Mouse (Mus musculus): ENCODE data around the gene Epb42.
A peak's percentile ranks its signal among the peaks of the same experiment; 100 is the strongest.
"Not testable (repeated sequence)": the region's sequence is repeated elsewhere in the genome, so short reads cannot be mapped to it uniquely, and the experiment has no call there.

The Epb42 gene

DNA sequence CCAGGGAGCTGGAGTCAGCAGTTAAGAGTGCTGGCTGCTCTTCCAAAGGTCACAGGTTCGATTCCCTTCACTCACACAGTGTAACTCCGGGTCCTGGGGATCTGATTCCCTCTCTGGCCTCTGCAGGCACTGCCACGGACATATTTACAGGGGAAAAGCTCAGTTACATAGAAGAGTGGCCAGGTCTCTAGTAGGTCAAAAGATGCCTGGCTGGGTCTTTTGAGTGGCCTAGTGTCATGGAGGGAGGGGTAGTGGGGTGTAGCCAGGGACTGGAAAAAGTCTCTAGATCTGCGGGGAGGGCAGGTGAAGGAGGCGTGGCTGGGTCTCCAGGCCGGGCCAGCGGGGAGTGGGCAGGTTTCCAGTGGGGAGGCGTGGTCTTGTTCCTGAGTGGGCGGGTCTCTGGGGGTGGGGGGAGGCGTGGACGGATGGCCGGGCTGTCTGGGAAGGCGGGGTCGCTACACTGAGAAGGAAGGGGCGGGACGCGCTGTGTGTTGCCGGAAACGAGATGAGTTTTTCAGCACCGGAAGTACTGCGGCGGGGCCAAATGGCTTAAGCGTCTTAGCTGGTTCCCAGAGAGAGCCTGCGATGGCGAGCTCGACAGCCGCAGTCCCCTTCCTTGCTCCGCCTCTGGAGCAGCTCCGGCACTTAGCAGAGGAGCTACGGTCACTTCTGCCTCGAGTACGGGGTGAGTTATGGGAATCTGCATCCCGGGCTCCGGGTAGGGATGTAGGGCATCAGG lies 28.8 kb downstream of the Epb42 start, which contains the start of gene Ccndbp1:
Ccndbp1 (plus strand) TSS at position 479 of the 739 bp plus-strand sequence.
- peak; percentile 84 to 85 for DNase-seq

- DNase-seq = peak; percentile 88 to 93
Observed at GRCm38 (mm10) chr2:121006986-121007385, 29.9 kb downstream of the Epb42 start.

DNA sequence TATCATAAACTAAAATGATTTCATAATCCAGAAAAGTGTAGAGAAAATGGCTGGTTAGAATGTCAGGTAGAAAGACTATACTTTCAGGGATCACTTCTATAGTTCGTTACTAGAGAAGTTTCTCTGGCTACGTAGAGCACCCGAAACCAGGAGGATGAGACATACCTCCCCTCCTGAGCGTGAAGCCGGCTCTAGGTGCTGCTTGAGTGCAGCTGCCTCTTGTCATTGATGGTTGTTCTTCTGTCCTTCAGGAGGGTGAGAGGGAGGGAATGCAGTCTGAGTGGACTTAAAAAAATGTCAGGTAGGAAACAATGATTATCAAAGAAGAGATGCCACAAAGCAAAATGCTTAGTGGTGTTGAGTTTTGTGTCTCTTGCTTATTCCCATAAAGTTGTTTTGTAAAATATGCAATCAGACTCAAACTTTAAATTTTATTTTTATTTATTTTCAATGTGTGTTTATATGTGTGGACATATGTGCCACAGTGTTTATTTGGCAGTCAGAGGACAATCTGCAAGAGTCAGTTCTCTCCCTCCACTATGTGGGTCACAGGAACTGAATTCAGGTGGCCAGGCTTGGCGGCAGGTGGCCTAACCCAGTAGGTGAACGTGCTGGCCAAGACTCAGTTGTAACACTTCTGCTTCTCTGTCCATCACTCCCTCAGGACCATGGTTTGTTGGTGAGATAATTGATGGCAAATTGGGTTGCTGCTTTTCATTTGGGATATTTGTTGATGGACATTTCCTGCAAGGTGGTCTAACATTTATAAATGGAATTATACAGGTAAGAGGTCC lies 32.7 kb downstream of the Epb42 start:
- DNase-seq = peak; percentile 83 to 91

- no peak for DNase-seq
Observed at GRCm38 (mm10) chr2:121003586-121003985, 33.3 kb downstream of the Epb42 start.

GRCm38 (mm10) chr2:120998863-120999262 lies 38.0 kb downstream of the Epb42 start:
- DNase-seq = no peak

GRCm38 (mm10) chr2:120996607-120997006 lies 40.3 kb downstream of the Epb42 start:
- peak in 1 of 2 experiments; percentile 72 for DNase-seq

DNA sequence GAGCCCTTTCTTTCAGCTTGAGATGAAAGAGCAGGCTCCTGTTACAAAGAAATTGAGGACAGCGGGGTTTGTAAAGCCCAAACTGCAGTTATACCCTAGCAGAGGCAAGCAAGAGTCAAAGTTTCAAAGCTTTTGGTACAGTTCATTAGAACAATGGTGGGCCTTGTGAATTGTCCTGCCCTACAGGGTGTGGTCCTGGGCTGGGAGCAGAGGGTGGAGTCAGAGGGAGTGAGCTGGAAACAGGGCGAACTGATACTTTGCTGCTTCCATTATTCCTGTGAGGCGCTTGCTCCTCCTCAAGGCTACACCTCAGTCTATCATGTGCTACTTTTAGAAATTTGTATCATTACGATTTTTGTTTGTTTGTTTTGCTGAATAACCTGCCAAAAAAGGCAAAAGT lies 45.7 kb downstream of the Epb42 start:
- no peak for DNase-seq

- no peak for DNase-seq
Observed at GRCm38 (mm10) chr2:120985241-120985640, 51.6 kb downstream of the Epb42 start.

DNA sequence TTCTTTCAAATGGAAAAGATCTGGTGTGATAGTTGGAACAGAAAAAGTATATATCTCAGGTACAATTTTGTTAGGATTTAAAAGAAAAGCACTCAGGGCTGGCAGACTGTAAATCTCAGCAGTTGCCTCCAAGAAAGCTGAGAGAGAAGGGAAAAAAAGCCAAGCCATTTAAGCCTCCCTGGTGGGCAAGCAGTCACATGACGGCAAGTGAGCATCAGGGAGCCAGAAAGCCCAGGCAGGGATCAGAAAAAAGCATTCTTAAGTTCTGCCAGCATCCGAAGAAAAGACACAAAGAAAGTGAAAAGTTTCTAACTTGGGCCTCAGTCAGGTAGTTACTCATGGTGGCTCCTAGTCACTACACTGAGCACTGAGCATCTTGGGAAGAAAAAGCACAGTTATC lies 53.3 kb downstream of the Epb42 start:
- DNase-seq = peak in 1 of 2 experiments; percentile 34

- no peak for DNase-seq
Observed at GRCm38 (mm10) chr2:120980861-120981260, 56.0 kb downstream of the Epb42 start.

DNA sequence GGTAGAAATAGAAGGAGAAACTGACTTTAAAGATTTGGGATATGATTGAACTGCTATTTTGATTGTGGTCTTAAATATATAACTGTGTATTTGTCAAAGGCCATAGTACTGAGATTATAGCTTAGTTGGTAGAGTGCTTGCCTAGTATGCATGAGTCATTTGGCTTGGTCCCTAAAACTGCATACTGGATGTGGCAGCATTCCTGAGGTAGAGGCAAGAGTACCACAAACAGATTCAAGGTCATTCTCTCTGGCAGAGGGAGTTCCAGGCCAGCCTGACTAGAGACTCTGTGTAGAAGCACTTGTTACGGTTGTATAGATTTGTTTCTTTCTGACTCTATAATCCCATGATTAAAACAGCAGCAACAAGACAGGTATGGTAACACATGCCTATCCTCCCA lies 57.1 kb downstream of the Epb42 start:
- peak in 1 of 2 experiments; percentile 49 for DNase-seq

DNA sequence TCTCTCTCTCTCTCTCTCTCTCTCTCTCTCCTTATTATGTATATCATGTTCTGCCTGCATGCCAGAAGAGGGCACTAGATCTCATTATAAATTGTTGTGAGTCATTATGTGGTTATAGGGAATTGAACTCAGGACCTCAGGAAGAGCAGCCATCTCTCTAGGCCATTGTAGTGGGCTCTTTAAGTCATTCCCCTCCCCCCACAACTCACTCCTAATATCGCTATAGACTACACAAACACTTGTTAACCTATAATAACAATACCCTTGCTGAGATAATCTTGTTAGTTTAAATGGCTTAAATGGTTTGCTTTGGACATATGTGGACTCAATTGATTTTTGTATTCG lies 58.2 kb downstream of the Epb42 start:
- DNase-seq = no peak

GRCm38 (mm10) chr2:120977926-120978692 lies 58.8 kb downstream of the Epb42 start:
- DNase-seq = no peak

DNA sequence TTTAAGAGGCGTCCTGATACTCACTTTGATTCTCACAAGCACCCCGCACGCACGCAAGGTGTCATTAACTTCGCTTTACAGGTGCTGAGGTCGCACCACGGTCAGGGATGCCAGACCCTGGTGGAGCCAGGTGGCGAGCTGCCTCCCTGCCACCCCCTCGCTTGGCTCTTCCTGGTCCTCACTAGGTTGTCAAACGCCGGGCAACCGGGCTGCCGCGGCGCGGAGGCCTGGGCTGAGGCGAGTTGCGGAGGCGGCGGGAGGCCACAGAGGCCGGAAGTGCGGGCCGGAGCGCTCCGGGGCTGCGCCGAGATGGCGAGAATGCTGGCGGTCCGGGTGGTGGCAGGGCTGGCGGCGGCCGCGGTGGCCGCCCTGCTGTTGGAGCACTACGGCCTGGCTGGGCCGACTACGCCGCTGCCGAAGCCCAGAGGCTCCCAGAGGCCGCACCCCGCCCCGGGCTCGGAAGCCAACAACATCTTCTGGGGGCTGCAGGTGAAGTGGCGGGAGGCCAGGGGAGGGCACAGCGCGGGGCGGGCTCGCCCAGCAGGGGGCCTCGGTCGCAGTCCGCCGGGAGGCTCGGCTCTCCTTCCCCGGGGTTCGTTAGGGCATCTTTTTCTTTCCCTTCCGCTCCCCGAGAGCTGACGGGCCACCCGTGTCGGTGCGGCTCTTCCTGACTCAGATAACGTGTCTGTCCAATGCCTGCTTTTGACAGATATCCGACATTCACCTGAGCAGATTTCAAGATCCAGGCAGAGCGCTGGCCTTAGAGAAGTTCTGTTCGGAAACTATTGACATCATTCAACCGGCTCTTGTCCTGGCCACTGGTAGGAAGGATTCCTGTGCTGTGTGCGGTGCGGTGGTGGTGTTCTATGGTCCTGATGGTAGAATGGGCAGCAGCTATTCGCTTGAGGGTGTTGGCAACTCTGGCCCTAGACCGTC lies 59.6 kb downstream of the Epb42 start, which contains the start of gene Tmem62:
Tmem62 (plus strand) TSS at position 28 of the 936 bp plus-strand sequence.
- DNase-seq = peak; percentile 76 to 84

DNA sequence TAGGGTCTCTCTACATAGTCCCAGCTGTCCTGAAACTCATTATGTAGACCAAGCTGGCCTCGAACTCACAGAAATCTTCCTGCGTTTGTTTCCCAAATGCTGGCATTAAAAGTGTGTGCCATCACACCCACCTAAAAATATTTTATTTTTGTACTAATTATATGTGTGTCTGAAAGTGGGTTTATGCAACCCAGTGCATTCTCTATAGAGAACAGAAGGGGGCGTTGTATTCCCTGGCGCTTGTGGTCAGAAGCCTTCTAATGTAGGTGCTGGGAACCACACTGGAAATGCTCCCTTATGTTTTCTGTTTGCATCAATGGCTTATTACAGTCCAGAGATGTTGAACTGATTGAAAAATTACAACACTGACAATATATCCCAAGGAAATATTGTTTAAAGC lies 60.6 kb downstream of the Epb42 start:
- no peak for DNase-seq

DNA sequence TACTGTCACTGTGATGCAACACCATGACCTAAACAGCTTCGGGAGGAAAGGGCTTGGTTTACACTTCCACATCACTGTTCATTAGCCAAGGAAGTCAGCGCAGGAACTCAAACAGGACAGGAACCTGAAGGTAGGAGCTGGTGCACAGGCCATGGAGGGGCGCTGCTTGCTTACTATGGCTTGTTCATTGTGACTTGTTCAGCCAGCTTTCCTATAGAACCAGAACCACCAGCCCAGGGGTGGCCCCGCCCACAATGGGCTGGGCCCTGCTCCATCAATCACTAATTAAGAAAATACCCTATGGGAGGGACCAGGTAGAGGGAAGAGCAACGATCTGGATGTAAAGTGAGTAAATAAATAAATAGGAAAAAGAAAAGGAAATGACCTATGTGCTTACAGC lies 63.9 kb downstream of the Epb42 start:
- DNase-seq = no peak

DNA sequence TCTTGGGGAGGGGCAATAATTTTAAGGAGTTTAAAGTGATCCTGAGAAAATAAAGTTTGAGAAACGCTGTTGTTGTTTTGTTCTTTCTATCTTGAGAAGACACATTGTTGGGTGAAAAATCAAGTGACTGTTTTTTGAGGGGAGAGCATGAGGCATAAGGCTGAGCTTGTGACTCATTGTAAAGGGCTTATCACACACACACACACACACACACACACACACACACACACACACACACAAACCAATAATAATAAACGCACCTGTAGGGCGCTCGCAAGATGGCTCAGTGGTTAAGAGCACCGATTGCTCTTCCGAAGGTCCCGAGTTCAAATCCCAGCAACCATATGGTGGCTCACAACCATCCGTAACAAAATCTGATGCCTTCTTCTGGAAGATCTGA lies 64.6 kb downstream of the Epb42 start:
- DNase-seq = not testable (repeated sequence)

- DNase-seq = no peak
Observed at GRCm38 (mm10) chr2:120971766-120972165, 65.1 kb downstream of the Epb42 start.

GRCm38 (mm10) chr2:120970559-120971080 lies 66.3 kb downstream of the Epb42 start, which contains the start of gene Ubr1:
TSS of gene Ubr1 (minus strand) at chr2:120970715.
- DNase-seq = peak; percentile 85 to 86

DNA sequence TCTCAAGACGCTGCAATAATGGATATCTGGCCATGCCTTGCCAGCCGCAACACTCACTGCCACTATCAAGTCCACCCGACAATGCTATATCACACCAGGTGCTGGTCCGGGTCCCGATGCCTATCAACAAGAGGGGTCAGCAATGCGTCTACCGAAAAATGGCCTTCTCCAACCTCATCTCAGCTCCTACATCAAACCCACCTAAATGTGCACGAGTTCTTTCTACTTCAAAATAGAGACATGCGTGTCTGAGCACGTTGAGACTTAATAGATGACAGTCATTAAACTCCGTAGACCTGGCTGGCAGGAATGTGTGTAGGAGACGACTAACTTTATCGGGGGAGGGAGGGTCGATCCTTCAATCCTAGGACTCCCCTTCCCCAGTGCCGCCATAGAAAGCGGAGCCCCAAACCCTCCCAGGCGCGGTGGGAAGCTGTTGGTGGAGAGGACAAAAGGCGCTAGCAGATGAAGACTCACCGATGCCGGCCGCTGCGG lies 66.8 kb downstream of the Epb42 start:
- DNase-seq = peak; percentile 27 to 51
